Mouse (Mus musculus): ENCODE measurements at regions not wholly inside any gene's neighbourhood (a gene's known extent, or its start where the extent isn't known, plus 50 kb on each side); places are given as distances from the start of the nearest gene placed in this dataset.

DNA sequence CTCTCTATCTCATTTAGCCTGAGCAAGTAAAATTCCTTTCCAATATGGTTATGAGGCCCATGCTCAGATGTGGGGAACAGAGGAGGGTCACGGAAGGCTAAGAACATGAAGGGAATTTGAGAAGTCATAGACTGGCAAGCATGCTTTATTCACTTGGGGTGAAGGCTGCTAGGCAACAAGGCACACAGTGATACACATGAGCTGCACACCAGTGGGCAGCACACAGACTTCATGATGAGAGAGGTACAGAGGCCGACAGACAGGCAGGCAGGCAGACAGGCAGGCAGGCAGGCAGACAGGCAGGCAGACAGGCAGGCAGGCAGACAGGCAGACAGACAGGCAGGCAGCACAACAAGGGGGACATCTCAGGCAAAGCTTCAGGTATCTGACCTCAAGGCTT lies 631.3 kb upstream of the Pkdcc start:
- no peaks in the 10 kb centered on the region for H3K9me3 ChIP-seq (ENCODE audit: low read length)
- ATAC-seq (no peak), DNase-seq (no peak)
- H3K4me3 ChIP-seq (ENCODE audit: low read depth, low read length): no peak overlapping the region
- H3K4me1 ChIP-seq (ENCODE audit: insufficient read depth): no peaks in the 10 kb centered on the region
- H3K4me2 ChIP-seq (ENCODE audit: low read depth, low read length): no peak overlapping the region
- WGBS (ENCODE audit: insufficient replicate concordance): 60% methylated on average over 2 of the region's 2 CpGs
- no peak overlapping the region for H3K27ac ChIP-seq (ENCODE audit: low read depth)
- no peak overlapping the region for H3K9ac ChIP-seq (replicated peaks)
- H3K36me3 ChIP-seq (replicated peaks; ENCODE audit: insufficient read depth, low read length): no peaks in the 10 kb centered on the region
- no peak for TF ChIP-seq EP300 (IDR thresholded peaks at IDR 0.05; ENCODE audit: low read depth)
- no peak for TF ChIP-seq CTCF (IDR thresholded peaks at IDR 0.05; ENCODE audit: low read depth)
- H3K27me3 ChIP-seq (ENCODE audit: insufficient read depth, low read length): no peaks in the 10 kb centered on the region

DNA sequence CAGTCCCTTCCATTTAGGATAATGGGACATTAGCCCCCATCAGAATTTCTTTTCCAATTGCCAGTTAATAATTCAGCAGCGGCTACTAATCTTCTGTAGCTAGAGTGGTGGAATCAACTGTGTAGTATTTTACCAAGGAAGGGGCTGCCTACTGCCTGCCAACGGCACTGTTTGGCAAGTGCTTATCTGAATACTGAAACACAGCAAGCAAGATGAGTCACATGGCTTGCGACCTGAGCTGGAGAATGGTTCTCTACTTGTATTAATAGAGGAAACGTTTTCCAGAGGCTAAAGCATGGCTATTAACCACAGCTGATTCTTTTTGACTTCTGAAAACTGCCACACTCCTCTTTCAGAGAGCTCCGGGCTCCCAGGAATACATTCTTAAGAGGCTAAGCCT lies 681.6 kb upstream of the Pkdcc start:
- Histone ChIP-seq H3K9ac (replicated peaks) (no peak overlapping the region), H3K36me3 (replicated peaks; ENCODE audit: insufficient read depth, low read length) (no peaks in the 10 kb centered on the region), H3K4me1 (ENCODE audit: insufficient read depth) (no peaks in the 10 kb centered on the region), H3K4me2 (ENCODE audit: low read depth, low read length) (no peak overlapping the region), H3K27ac (ENCODE audit: low read depth) (no peak overlapping the region), H3K4me3 (ENCODE audit: low read depth, low read length) (no peak overlapping the region), H3K27me3 (ENCODE audit: insufficient read depth, low read length) (no peaks in the 10 kb centered on the region), H3K9me3 (ENCODE audit: low read length) (no peaks in the 10 kb centered on the region)
- DNase-seq (no peak), ATAC-seq (no peak)
- 63% methylated on average over 5 of the region's 5 CpGs for WGBS (ENCODE audit: insufficient replicate concordance)
- TF ChIP-seq CTCF (IDR thresholded peaks at IDR 0.05; ENCODE audit: low read depth) (no peak), EP300 (IDR thresholded peaks at IDR 0.05; ENCODE audit: low read depth) (no peak)

DNA sequence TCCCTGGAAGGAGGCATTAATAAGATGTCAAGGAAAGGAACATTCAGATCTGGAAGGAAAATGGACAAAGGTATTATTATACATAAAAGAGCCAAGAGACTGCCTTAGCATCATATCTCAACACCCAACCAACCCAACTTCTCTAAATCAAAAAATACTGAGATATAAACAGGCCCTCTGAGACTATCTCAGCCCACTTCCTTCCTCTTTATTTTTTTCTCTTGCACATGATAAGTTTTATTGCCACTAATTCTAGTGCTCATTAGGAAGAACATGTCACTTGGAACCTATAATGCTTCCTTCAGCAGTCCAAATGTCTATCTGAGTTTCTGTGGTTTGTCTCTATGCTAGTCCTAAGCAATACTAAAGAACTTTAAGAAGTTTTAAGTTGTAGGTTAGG lies 697.0 kb upstream of the Pkdcc start:
- Histone ChIP-seq H3K27me3 (ENCODE audit: insufficient read depth, low read length) (no peaks in the 10 kb centered on the region), H3K9ac (replicated peaks) (no peak overlapping the region), H3K27ac (ENCODE audit: low read depth) (no peak overlapping the region), H3K9me3 (ENCODE audit: low read length) (no peaks in the 10 kb centered on the region), H3K4me2 (ENCODE audit: low read depth, low read length) (no peak overlapping the region), H3K4me1 (ENCODE audit: insufficient read depth) (no peaks in the 10 kb centered on the region), H3K4me3 (ENCODE audit: low read depth, low read length) (no peak overlapping the region), H3K36me3 (replicated peaks; ENCODE audit: insufficient read depth, low read length) (no peaks in the 10 kb centered on the region)
- TF ChIP-seq EP300 (IDR thresholded peaks at IDR 0.05; ENCODE audit: low read depth) (no peak), CTCF (IDR thresholded peaks at IDR 0.05; ENCODE audit: low read depth) (no peak)
- DNase-seq (no peak), ATAC-seq (no peak)

DNA sequence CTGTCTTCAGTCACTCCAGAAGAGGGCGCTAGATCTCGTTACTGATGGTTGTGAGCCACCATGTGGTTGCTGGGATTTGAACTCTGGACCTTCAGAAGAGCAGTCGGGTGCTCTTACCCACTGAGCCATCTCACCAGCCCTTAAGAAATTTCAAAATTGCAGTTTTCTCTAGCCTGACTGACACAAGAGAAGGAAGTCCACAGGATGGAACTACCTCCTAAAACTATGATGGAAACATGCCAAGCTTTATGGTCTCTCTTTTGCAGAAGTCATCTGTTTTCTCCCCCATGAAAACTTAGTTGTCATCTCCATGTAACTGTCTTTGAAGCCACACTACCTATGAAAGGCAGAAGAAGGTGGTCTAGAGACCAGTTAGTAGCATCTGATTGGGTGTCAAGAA lies 698.2 kb upstream of the Pkdcc start:
- H3K4me1 ChIP-seq (ENCODE audit: insufficient read depth): no peaks in the 10 kb centered on the region
- DNase-seq (no peak), ATAC-seq (no peak)
- H3K4me3 ChIP-seq (ENCODE audit: low read depth, low read length): no peak overlapping the region
- H3K27ac ChIP-seq (ENCODE audit: low read depth): no peak overlapping the region
- 62% methylated on average over 3 of the region's 3 CpGs for WGBS (ENCODE audit: insufficient replicate concordance)
- no peaks in the 10 kb centered on the region for H3K36me3 ChIP-seq (replicated peaks; ENCODE audit: insufficient read depth, low read length)
- no peak overlapping the region for H3K4me2 ChIP-seq (ENCODE audit: low read depth, low read length)
- H3K27me3 ChIP-seq (ENCODE audit: insufficient read depth, low read length): no peaks in the 10 kb centered on the region
- H3K9me3 ChIP-seq (ENCODE audit: low read length): no peaks in the 10 kb centered on the region
- no peak for TF ChIP-seq EP300 (IDR thresholded peaks at IDR 0.05; ENCODE audit: low read depth)
- TF ChIP-seq CTCF (IDR thresholded peaks at IDR 0.05; ENCODE audit: low read depth): no peak
- no peak overlapping the region for H3K9ac ChIP-seq (replicated peaks)

DNA sequence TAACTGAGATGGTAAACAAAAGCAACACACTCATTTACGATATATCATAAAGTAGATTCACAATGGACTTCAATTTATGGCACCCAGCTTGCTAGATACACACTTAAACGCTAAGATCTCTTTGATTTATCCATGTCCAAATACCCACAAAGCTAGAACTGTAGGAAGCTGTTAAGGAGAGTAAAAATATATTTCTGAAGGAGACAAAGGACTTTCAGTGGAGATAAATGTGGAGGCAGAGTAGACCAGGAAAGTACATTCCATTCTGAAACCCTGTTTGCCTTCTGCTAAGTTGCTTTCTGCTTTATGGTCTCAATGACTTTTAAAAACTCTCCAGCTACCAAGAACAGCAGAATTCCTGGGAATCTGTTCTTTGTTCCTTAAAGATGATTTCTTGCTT lies 701.3 kb upstream of the Pkdcc start:
- no peak overlapping the region for H3K4me2 ChIP-seq (ENCODE audit: low read depth, low read length)
- no peak for DNase-seq
- ATAC-seq: no peak
- H3K27ac ChIP-seq (ENCODE audit: low read depth): no peak overlapping the region
- H3K9me3 ChIP-seq (ENCODE audit: low read length): no peaks in the 10 kb centered on the region
- no peak overlapping the region for H3K4me3 ChIP-seq (ENCODE audit: low read depth, low read length)
- no peaks in the 10 kb centered on the region for H3K36me3 ChIP-seq (replicated peaks; ENCODE audit: insufficient read depth, low read length)
- H3K4me1 ChIP-seq (ENCODE audit: insufficient read depth): no peaks in the 10 kb centered on the region
- H3K27me3 ChIP-seq (ENCODE audit: insufficient read depth, low read length): no peaks in the 10 kb centered on the region
- WGBS (ENCODE audit: insufficient replicate concordance): 53% methylated on average over 2 of the region's 2 CpGs
- H3K9ac ChIP-seq (replicated peaks): no peak overlapping the region
- TF ChIP-seq EP300 (IDR thresholded peaks at IDR 0.05; ENCODE audit: low read depth) (no peak), CTCF (IDR thresholded peaks at IDR 0.05; ENCODE audit: low read depth) (no peak)

DNA sequence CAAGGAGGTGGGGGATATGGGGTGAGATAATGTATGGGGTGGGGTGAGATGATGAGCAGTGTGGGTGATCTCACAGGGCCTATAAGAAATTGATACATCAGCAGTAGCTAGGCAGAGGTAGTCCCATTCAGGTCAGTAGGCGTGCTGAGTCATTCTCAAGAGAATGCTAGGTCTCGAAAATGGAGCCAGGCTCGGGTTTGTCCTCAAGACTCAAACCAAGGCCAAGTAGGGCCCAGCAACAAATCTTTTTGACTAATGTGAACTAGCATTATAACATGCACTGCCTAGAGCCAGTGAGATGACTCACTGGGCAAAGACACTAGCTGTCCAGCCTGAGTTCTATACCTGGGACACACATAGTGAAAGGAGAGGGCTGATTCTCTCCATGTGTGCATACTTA lies 710.8 kb upstream of the Pkdcc start:
- no peak for TF ChIP-seq EP300 (IDR thresholded peaks at IDR 0.05; ENCODE audit: low read depth)
- no peak for TF ChIP-seq CTCF (IDR thresholded peaks at IDR 0.05; ENCODE audit: low read depth)
- 57% methylated on average over 3 of the region's 3 CpGs for WGBS (ENCODE audit: insufficient replicate concordance)
- no peak overlapping the region for H3K4me2 ChIP-seq (ENCODE audit: low read depth, low read length)
- no peaks in the 10 kb centered on the region for H3K4me1 ChIP-seq (ENCODE audit: insufficient read depth)
- H3K9me3 ChIP-seq (ENCODE audit: low read length): no peaks in the 10 kb centered on the region
- no peak overlapping the region for H3K4me3 ChIP-seq (ENCODE audit: low read depth, low read length)
- no peak overlapping the region for H3K27ac ChIP-seq (ENCODE audit: low read depth)
- no peak overlapping the region for H3K9ac ChIP-seq (replicated peaks)
- no peaks in the 10 kb centered on the region for H3K27me3 ChIP-seq (ENCODE audit: insufficient read depth, low read length)
- no peak for ATAC-seq
- no peaks in the 10 kb centered on the region for H3K36me3 ChIP-seq (replicated peaks; ENCODE audit: insufficient read depth, low read length)
- no peak for DNase-seq

DNA sequence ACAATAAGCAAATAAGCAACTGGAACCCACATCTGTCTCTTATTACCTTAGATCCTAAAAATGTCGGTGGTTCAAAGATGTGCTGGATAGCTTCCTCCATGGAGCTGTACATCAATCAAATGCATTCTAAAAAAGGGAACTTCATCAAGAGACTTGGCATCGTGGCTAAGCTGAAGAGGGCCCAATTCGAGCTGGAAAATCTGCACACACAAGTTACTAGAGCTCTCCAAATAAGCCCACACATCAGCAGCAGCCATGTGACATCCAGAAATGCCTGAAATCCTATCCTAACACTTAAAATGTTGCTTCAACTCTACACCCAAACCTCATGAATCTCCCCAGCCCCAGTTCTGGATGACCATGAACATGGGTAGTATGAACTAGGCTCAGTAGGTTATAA lies 729.5 kb upstream of the Pkdcc start:
- Histone ChIP-seq H3K27ac (ENCODE audit: low read depth) (no peak overlapping the region), H3K4me3 (ENCODE audit: low read depth, low read length) (no peak overlapping the region), H3K9ac (replicated peaks) (no peak overlapping the region), H3K27me3 (ENCODE audit: insufficient read depth, low read length) (no peaks in the 10 kb centered on the region), H3K4me1 (ENCODE audit: insufficient read depth) (no peaks in the 10 kb centered on the region), H3K9me3 (ENCODE audit: low read length) (no peaks in the 10 kb centered on the region), H3K4me2 (ENCODE audit: low read depth, low read length) (no peak overlapping the region), H3K36me3 (replicated peaks; ENCODE audit: insufficient read depth, low read length) (no peaks in the 10 kb centered on the region)
- DNase-seq (no peak), ATAC-seq (no peak)
- TF ChIP-seq EP300 (IDR thresholded peaks at IDR 0.05; ENCODE audit: low read depth) (no peak), CTCF (IDR thresholded peaks at IDR 0.05; ENCODE audit: low read depth) (no peak)
- WGBS (ENCODE audit: insufficient replicate concordance): 31% methylated on average over 3 of the region's 3 CpGs

Data from liver, postnatal 0 days (tissue).